Mouse (Mus musculus) E14TG2a.4 (cell line): ENCODE measurements around the gene Sept6.
A peak's percentile ranks its signal among the peaks of the same experiment; 100 is the strongest.
"Not testable (repeated sequence)": the region's sequence is repeated elsewhere in the genome, so short reads cannot be mapped to it uniquely, and the experiment has no call there.

Experiments
- H3K27me3 ChIP-seq: 2 replicates; pipeline ENCODE4 v1.6.1; 2014; ENCODE audit warnings: low read length, control low read depth; ENCODE audit not compliant: insufficient read depth
- H3K36me3 ChIP-seq: 2 replicates; pipeline ENCODE4 v1.6.1; 2014; ENCODE audit warnings: low read length, control low read depth; ENCODE audit not compliant: insufficient read depth
- H3K4me1 ChIP-seq: replicated peaks from 2 replicates; pipeline ENCODE4 v1.6.1; 2014; ENCODE audit warnings: low read depth, low read length, control low read depth
- H3K4me3 ChIP-seq: replicated peaks from 2 replicates; pipeline ENCODE4 v1.5.1; 2014; ENCODE audit warnings: mild to moderate bottlenecking, low read length
- H3K9me3 ChIP-seq: 2 replicates; pipeline ENCODE4 v1.6.1; 2014; ENCODE audit warnings: low read length, control low read depth
- CTCF ChIP-seq: conservative IDR thresholded peaks from 2 replicates; pipeline ENCODE4 v1.5.1; 2014; ENCODE audit warnings: low read length
- NANOG ChIP-seq: IDR thresholded peaks from 2 replicates; pipeline ENCODE4 v1.6.1; 2014; ENCODE audit warnings: borderline replicate concordance, low read length, mixed read lengths
- POU5F1 ChIP-seq: IDR thresholded peaks from 2 replicates; pipeline ENCODE4 v1.6.1; 2014; ENCODE audit warnings: low read length, borderline replicate concordance

The Sept6 gene

DNA sequence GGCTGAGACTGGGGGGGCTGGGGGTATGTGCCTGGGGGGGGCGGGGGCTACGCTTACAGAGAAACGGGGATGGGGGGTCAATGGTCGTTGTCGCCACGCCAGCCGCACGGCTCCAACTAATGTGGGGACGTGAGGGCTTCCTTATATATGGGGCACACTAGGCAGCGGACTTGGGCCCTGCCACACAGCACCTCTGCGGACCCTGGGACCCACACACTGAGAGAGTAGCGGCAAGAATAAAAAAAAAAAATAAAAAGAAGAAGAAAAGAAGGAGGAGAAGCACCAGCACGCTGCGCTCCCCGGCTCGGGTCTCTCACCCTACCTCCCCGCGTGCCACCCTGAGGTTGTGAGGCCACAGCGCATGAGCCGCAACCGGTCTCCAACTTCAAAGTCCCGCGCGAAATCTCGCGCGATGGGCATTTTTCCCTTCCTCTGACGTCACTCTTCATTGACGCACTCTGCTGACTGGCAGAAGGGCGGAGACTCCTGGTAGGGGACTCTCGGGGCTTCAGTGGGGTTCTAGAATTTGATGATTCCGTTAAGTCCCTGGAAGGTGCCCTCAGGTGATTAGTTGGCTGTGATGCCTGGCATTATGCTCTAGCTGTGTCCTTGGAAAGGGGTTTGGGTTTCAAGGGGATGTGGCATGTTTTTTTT is 88.4 kb downstream of the Sept6 start:
- no peaks in the 10 kb centered on the region for H3K27me3 ChIP-seq
- H3K4me3 ChIP-seq, result peak overlapping the region; percentile 83
- TF ChIP-seq NANOG (no peak), CTCF (no peak), POU5F1 (no peak)
- 0 out of 2 replicates have a peak, but pooled peaks cover 5% of the 10 kb centered on the region for H3K36me3 ChIP-seq
- peaks cover 12% of the 10 kb centered on the region for H3K4me1 ChIP-seq
- H3K9me3 ChIP-seq, result no peaks in the 10 kb centered on the region

DNA sequence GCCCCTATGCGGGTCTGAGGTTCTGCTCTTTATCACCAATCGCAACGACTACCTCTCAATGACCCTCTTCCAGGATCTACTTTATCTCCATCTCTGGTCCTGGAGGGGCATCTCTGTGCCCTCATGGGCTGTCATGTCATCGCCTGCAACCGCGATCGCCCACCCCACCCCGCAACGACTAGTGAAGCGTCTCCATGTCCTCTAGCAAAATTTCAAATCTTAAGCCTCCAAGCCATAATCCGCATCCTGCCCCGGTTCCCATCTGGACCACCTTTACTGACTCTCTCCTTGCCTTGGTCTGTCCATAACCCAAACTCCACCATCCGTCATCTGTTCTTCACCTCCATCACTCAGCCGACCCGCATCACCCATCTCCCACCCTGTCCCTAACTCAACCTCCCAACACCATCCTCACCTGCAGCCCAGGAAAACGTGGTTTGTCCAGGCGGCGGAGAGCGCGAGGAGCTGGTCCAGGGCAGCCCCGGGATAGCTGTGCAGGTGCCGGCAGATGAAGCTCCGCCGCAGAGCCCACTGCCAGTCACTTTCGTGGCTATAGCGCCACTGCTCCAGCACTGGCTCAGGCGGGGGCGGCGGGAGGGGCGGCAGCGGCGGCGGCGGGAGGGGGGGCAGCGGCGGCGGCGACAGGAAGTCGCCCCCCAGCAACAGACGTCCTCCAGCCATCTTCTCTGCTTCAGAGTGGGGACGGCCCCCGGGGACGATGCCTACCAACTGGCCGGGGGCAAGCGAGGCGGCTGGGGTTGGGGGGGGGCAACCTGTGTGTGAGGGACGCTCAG is 89.1 kb downstream of the Sept6 start, which contains the start of gene Nkrf:
Gene Nkrf, minus strand, starts transcription at position 579 of the 794 bp plus-strand sequence.
- peak within 1 kb of the TSS; percentile 83 for H3K4me3 ChIP-seq
- TF ChIP-seq CTCF (no peak), POU5F1 (no peak), NANOG (no peak)

DNA sequence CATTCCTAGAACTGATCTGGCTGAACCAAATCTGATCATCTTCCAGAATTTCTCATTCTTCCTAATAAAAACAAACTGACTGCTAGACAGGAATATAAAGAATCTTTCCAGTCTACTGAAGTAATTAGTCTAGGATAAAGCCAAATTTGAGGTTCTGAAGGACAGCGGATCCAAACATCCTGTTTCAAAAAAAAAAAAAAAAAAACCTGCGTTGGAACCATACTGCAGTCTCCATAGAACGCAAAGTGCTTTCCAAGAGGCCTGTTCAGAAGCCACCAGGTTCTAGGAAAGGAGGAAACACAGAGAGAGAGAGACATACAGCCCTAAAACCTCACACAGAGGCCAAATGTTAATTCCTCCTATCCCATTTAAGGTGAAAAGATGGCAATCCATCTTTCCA is 89.9 kb downstream of the Sept6 start:
- TF ChIP-seq CTCF (no peak), POU5F1 (no peak), NANOG (no peak)
- H3K36me3 ChIP-seq, result 0 out of 2 replicates have a peak, but pooled peaks cover 5% of the 10 kb centered on the region
- H3K4me1 ChIP-seq, result peaks cover 12% of the 10 kb centered on the region
- peak overlapping the region; percentile 83 for H3K4me3 ChIP-seq
- H3K9me3 ChIP-seq, result no peaks in the 10 kb centered on the region
- no peaks in the 10 kb centered on the region for H3K27me3 ChIP-seq

More for the DNA sequence above, 89.1 kb downstream of the Sept6 start, which contains the start of gene Nkrf:
- Histone ChIP-seq H3K4me1 (peaks cover 12% of the 10 kb centered on the region), H3K9me3 (no peaks in the 10 kb centered on the region), H3K27me3 (no peaks in the 10 kb centered on the region), H3K36me3 (0 out of 2 replicates have a peak, but pooled peaks cover 5% of the 10 kb centered on the region)

DNA sequence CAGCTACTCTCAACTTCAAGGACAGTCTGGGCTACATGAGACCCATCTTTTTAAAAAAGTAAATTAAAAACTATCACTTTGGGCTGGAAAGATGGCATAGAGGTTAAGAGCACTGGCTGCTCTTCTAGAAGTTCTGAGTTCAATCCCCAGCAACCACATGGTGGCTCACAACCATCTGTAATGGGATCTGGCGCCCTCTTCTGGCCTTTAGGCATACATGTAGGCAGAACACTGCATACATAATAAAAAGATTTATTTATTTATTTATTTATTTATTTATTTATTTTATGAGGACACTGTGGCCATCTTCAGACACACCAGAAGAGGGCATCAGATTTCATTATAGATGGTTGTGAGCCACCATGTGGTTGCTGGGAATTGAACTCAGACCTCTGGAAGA is 92.7 kb downstream of the Sept6 start:
- H3K4me3 ChIP-seq, H3K27me3 ChIP-seq, H3K4me1 ChIP-seq, H3K36me3 ChIP-seq, H3K9me3 ChIP-seq: not testable (repeated sequence)
- TF ChIP-seq CTCF, result 0 out of 2 replicates have a peak, but pooled peaks have one; percentile 22

DNA sequence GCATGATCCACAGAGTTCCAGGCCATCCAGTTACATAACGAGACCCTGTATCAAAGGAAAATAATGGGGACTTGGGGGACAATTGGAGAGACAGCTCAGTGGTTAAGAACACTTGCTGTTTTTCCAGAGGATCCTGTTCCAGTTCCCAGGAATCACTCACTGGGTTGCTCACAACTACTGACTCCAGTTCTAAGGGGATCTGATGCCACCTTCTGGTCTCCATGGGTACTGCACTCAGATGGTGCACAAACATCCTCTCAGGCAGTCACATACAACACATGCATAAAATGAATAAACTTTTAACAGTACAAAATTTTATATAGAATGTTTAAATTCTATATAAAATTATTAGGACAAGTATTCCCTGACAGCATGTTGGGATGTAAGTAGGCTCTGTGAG is 106.9 kb downstream of the Sept6 start:
- H3K36me3 ChIP-seq, result peaks cover 59% of the 10 kb centered on the region
- no peaks in the 10 kb centered on the region for H3K9me3 ChIP-seq
- 0 out of 2 replicates have a peak, but pooled peaks cover 2% of the 10 kb centered on the region for H3K4me1 ChIP-seq
- TF ChIP-seq CTCF, result peak; percentile 56
- TF ChIP-seq POU5F1, result no peak
- H3K4me3 ChIP-seq, result no peak overlapping the region
- H3K27me3 ChIP-seq, result no peaks in the 10 kb centered on the region

DNA sequence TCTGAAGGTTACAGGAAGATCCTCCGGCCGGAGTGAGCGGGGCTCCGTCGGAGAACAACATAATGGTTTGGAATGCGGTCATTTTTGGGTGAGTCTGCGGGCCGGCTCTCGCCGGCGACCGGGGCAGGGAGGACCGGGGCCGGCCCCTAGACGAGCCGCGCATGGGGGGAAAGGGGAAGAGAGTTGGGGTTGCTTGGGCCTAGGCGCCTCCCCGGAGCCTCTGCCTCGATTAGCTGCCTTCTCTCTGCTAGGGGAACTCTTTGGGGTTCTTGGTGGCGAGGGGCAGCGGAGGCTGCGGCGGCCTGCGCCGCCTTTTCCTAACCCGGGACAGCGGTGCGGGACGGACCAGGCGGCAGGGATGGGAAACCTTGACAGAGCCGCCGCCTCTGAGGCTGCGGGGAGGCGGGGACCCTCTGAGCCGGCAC is 116.9 kb downstream of the Sept6 start:
- H3K36me3 ChIP-seq, result peaks cover 25% of the 10 kb centered on the region
- peak overlapping the region; percentile 87 for H3K4me3 ChIP-seq
- TF ChIP-seq CTCF (no peak), NANOG (no peak)
- H3K4me1 ChIP-seq, result peaks cover 16% of the 10 kb centered on the region; the same call in 1 of the 2 replicates
- no peaks in the 10 kb centered on the region for H3K27me3 ChIP-seq
- no peaks in the 10 kb centered on the region for H3K9me3 ChIP-seq

DNA sequence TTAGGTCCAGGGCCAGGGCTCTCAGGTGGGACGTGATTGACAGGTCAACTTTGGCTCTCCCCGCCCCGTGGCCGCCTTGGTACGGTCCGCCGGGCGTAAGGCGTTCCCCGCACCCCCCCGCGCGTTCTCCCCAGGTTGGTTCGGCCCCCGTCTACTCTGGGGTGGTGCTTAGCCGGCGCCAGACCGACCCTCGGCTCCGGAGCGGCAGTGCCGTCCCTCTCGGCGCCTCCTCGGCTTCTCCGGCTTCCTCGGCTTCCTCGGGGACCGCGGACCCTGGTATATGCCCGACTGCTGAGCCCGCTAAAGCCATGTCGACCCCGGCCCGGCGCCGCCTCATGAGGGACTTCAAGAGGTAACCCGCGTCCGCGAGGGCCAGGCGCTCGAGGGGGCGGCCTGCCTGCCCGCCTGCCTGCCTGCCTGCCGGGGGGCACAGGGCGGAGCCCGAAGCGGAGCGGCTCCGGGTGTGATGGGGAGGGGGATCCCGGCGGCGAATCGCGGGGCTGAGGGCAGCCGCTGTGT is 117.4 kb downstream of the Sept6 start:
- TF ChIP-seq NANOG (no peak), CTCF (no peak), POU5F1 (no peak)
- H3K4me1 ChIP-seq, result peaks cover 14% of the 10 kb centered on the region; the same call in 1 of the 2 replicates
- H3K9me3 ChIP-seq, result no peaks in the 10 kb centered on the region
- H3K36me3 ChIP-seq, result peaks cover 20% of the 10 kb centered on the region
- no peaks in the 10 kb centered on the region for H3K27me3 ChIP-seq
- peak overlapping the region; percentile 87 for H3K4me3 ChIP-seq

DNA sequence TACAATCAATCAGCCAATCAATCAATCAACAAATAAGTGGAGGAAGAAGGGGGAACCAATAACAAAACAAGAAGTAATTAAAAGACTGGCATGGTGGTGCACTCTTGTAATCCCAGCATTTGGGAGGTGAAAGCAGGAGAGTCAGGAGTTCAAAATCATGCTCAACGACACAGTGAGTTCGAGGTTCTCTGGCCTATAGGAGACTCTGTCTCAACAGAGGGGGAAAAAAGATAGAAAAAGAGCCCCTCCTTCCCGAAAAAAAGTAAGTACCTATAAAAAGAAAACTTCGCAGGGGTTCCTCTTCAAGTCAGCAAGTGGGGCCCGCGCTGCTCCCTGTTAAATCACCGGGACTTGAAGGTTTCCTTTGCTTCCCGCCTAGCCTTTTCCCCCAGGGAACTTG is 117.8 kb downstream of the Sept6 start, which contains the start of the genes Ube2a and C330007P06Rik:
Gene Ube2a, plus strand, starts transcription at position 136 of the 400 bp plus-strand sequence.
Gene C330007P06Rik, minus strand, starts transcription at position 347 of the 400 bp plus-strand sequence.
- TF ChIP-seq NANOG, result no peak
- no peak for TF ChIP-seq CTCF
- TF ChIP-seq POU5F1, result no peak
- no peaks in the 10 kb centered on the region for H3K27me3 ChIP-seq
- H3K4me3 ChIP-seq, result peak within 1 kb of the TSS; percentile 87
- H3K4me1 ChIP-seq, result peaks cover 14% of the 10 kb centered on the region; the same call in 1 of the 2 replicates
- H3K9me3 ChIP-seq, result no peaks in the 10 kb centered on the region
- peaks cover 16% of the 10 kb centered on the region for H3K36me3 ChIP-seq
